Comparison of ENCODE assay signal across 9 mouse cellular contexts in genomic region chr6:118010756-118011615, GRCm38 (mm10). TPM values are rescaled to one million over a fixed set of nuclear protein-coding genes. Genes with fewer than 3 reads are reported as not detected.
A peak's percentile ranks its signal among the peaks of the same experiment; 100 is the strongest.
DNase-seq lines count a peak whose midpoint lies in the region; ATAC-seq and TF ChIP-seq lines count a peak whose summit lies in the region.
"Had no signal": no experiment of that assay in that cellular context is flagged by ENCODE, and none has a peak within 500 bp of the region (broad histone marks: within the 10 kb centered on the region; RNA-seq: fewer than 3 reads in every experiment).

Gene Rasgef1a (plus strand): TSS chr6:118011438.

- no peak for TF ChIP-seq CTCF in cerebellum, adult 2 months (IDR thresholded peaks at IDR 0.05; ENCODE audit: borderline replicate concordance, insufficient read depth, low read depth, low read length)

- no peak within 1 kb of the TSS for H3K27ac ChIP-seq in heart, embryonic 14.5 days (replicated peaks in 1 of 2; ENCODE audit: control insufficient read depth in 1 of 2, insufficient read depth in 1 of 2, low read depth in 2 of 2, low read length in 2 of 2)
- peak within 1 kb of the TSS; percentile 95 for H3K27ac ChIP-seq in cerebellum, adult 2 months (ENCODE audit: insufficient read depth, low read length)
- peak within 1 kb of the TSS; percentile 5; the same call in 1 of the 2 replicates for H3K27ac ChIP-seq in hindbrain, embryonic 10.5 days
- no peak within 1 kb of the TSS for H3K27ac ChIP-seq in limb, embryonic 13.5 days

- intact Hi-C loops in heart, postnatal 14 days (cut with DNase I) = no loop called here

- H3K4me3 ChIP-seq in heart, embryonic 14.5 days (ENCODE audit: control insufficient read depth in 1 of 2, insufficient read depth in 1 of 2, low read depth in 1 of 2, low read length in 2 of 2) = peak within 1 kb of the TSS; percentile 33 to 46
- H3K4me3 ChIP-seq in cerebellum, adult 2 months (replicated peaks; ENCODE audit: insufficient read depth, low read depth, low read length) = peak within 1 kb of the TSS; percentile 91
- H3K4me3 ChIP-seq in hindbrain, embryonic 10.5 days = peak within 1 kb of the TSS; percentile 57
- peak within 1 kb of the TSS; percentile 47 for H3K4me3 ChIP-seq in limb, embryonic 13.5 days

- peak within 1 kb of the TSS; percentile 82 for H3K4me2 ChIP-seq in heart, embryonic 14.5 days (ENCODE audit: low read length)
- H3K4me2 ChIP-seq in limb, embryonic 13.5 days (replicated peaks) = peak within 1 kb of the TSS; percentile 86

- DNase-seq in heart, postnatal 14 days = no peak
- peak; percentile 63 to 69 for DNase-seq in cerebellum, adult 2 months
- no peak for DNase-seq in hindbrain, embryonic 10.5 days (ENCODE audit: low spot score)
- DNase-seq in right cerebral cortex, postnatal 25 days = peak; percentile 69
- no peak for DNase-seq in kidney, postnatal 25 days

- H3K9ac ChIP-seq in heart, embryonic 14.5 days (ENCODE audit: low read length) = peak within 1 kb of the TSS; percentile 45
- peak within 1 kb of the TSS; percentile 45; the same call in 1 of the 2 replicates for H3K9ac ChIP-seq in limb, embryonic 13.5 days

- WGBS in heart, embryonic 14.5 days = 12% methylated on average over 48 of the region's 70 CpGs
- 3% methylated on average over 70 of the region's 70 CpGs for WGBS in cerebellum, adult 2 months
- 12% methylated on average over 70 of the region's 70 CpGs for WGBS in hindbrain, embryonic 10.5 days
- whole genome bisulfite sequencing in limb, embryonic 13.5 days = 22% methylated on average over 31 of the region's 70 CpGs

- peaks cover 46% of the 10 kb centered on the region for H3K27me3 ChIP-seq in heart, embryonic 14.5 days (ENCODE audit: control insufficient read depth, insufficient read depth, low read length)
- H3K27me3 ChIP-seq in cerebellum, adult 2 months (ENCODE audit: control insufficient read depth, insufficient read depth, low read length) = no peaks in the 10 kb centered on the region
- H3K27me3 ChIP-seq in hindbrain, embryonic 10.5 days (ENCODE audit: insufficient read depth, poor library complexity, severe bottlenecking) = peaks cover 65% of the 10 kb centered on the region
- peaks cover 62% of the 10 kb centered on the region for H3K27me3 ChIP-seq in limb, embryonic 13.5 days

- no peaks in the 10 kb centered on the region for H3K36me3 ChIP-seq in heart, embryonic 14.5 days (ENCODE audit: control insufficient read depth, insufficient read depth, low read length)
- no peaks in the 10 kb centered on the region for H3K36me3 ChIP-seq in hindbrain, embryonic 10.5 days
- no peaks in the 10 kb centered on the region for H3K36me3 ChIP-seq in limb, embryonic 13.5 days

- no peak for TF ChIP-seq POLR2A in cerebellum, adult 2 months (IDR thresholded peaks at IDR 0.05; ENCODE audit: borderline replicate concordance, insufficient read depth, low read length)

- H3K9me3 ChIP-seq in heart, embryonic 14.5 days (ENCODE audit: control insufficient read depth, low read length) = no peaks in the 10 kb centered on the region
- H3K9me3 ChIP-seq in hindbrain, embryonic 10.5 days = no peaks in the 10 kb centered on the region
- H3K9me3 ChIP-seq in limb, embryonic 13.5 days = no peaks in the 10 kb centered on the region

- no peak for ATAC-seq in heart, embryonic 14.5 days (ENCODE audit: insufficient number of reproducible peaks, insufficient read depth, low FRiP score, low read depth)
- ATAC-seq in limb, embryonic 13.5 days (ENCODE audit: low FRiP score, low read depth) = no peak
- ATAC-seq in erythroid progenitor cell, adult 5-6 weeks (replicated peaks; ENCODE audit: low FRiP score, poor library complexity, severe bottlenecking) = no peak

- H3K4me1 ChIP-seq in heart, embryonic 14.5 days (ENCODE audit: control insufficient read depth in 2 of 2, insufficient read depth in 2 of 2, low read length in 2 of 2) = 0 out of 4 replicates have a peak, but pooled peaks cover 0 to 2% of the 10 kb centered on the region in 2 experiments
- peaks cover 35% of the 10 kb centered on the region for H3K4me1 ChIP-seq in cerebellum, adult 2 months (ENCODE audit: control insufficient read depth, insufficient read depth, low read length)
- peaks cover 15% of the 10 kb centered on the region for H3K4me1 ChIP-seq in hindbrain, embryonic 10.5 days (replicated peaks)
- H3K4me1 ChIP-seq in limb, embryonic 13.5 days = peaks cover 4% of the 10 kb centered on the region

RNA-seq across cellular contexts. Expression of gene Rasgef1a, which starts in this region (rescaled TPM):
- polyA plus RNA-seq in heart, embryonic 14.5 days (2014; fragmentation: Nextera tagmentation; extraction: Ambion mirVana) = 0.19 and 0.32 TPM in 2 replicates
- total RNA-seq in heart, postnatal 14 days (2021) = under 1 TPM; 0.12 to 0.19 TPM
- polyA plus RNA-seq in cerebellum, adult 2 months (2012; rRNA removed) = 59.8 and 66.0 TPM in 2 replicates
- 0.06 TPM in 1 of 2 replicates, not detected in the other for polyA plus RNA-seq in hindbrain, embryonic 10.5 days (2016; fragmentation: Nextera tagmentation; extraction: Ambion mirVana)
- polyA plus RNA-seq in limb, embryonic 13.5 days (2015; fragmentation: Nextera tagmentation; extraction: Ambion mirVana) = 0.11 and 0.13 TPM in 2 replicates
- not detected in 2 replicates for total RNA-seq in erythroid progenitor cell, adult 5-6 weeks (2015; ENCODE audit: low replicate concordance)
- total RNA-seq in erythroid progenitor cell, adult 5-6 weeks (2017; ENCODE audit: low replicate concordance) = not detected in 2 replicates
- total RNA-seq: hematopoietic stem cell, adult 5-6 weeks had no signal

Comparison
In these comparisons a context has a peak if more than half of its experiments do, and no peak if none do; other contexts are left out.
1. RNA of gene Rasgef1a (polyA plus RNA-seq): 59.8 to 66.0 TPM in cerebellum, adult 2 months; 0.19 to 0.32 TPM in heart, embryonic 14.5 days, 0.11 to 0.13 TPM in limb, embryonic 13.5 days and 0.06 TPM in hindbrain, embryonic 10.5 days; every median in the first group is over 10 times any median in the second.
2. H3K27ac ChIP-seq: peak in cerebellum, adult 2 months (single experiment) and hindbrain, embryonic 10.5 days (single experiment); none in heart, embryonic 14.5 days (0 of 2) and limb, embryonic 13.5 days (single experiment).
3. H3K4me3 ChIP-seq: peak in every context shown above with its lines; median percentile 91 in cerebellum, adult 2 months; 57 in hindbrain, embryonic 10.5 days; 47 in limb, embryonic 13.5 days; 40 in heart, embryonic 14.5 days.
4. DNase-seq: peak in cerebellum, adult 2 months (2 of 2) and right cerebral cortex, postnatal 25 days (single experiment); none in heart, postnatal 14 days (0 of 2), hindbrain, embryonic 10.5 days (single experiment) and kidney, postnatal 25 days (0 of 2).